ENCODE assay signal across 21 mouse cellular contexts in the genomic region with DNA sequence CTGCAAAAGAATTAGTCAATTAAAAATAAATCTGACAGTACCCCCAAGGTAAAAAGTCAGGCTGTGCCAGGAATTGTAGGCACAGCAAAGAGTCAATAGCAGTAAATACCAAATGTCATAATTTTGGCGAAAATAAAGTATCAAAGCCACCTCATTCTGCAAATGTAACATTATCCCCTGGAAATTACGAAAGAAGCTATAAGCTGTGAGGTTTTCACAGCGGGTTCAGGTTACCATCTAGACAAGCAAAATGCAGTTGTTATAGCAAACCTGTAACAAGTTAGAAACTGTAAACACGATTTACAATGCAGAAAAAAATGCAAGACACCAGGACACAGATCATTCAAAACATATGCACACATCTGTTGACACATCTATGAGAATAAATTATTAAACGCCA.
"Had no signal": no experiment of that assay in that cellular context is flagged by ENCODE, and none has a peak within 500 bp of the region (broad histone marks: within the 10 kb centered on the region; RNA-seq: fewer than 3 reads in every experiment).

No protein-coding gene starts in this region.

- H3K36me3 ChIP-seq: heart, embryonic 10.5 days; heart, embryonic 12.5 days; hindbrain, embryonic 10.5 days; hindbrain, embryonic 12.5 days; intestine, embryonic 15.5 days; limb, embryonic 13.5 days; limb, embryonic 15.5 days; liver, embryonic 12.5 days had no signal

- DNase-seq: gastrocnemius, adult 2 months; gastrocnemius, postnatal 10 days; gastrocnemius, postnatal 25 days; heart, adult 2 months; heart, postnatal 10 days; heart, postnatal 4 days; kidney, adult 18-20 months; kidney, adult 8-10 months; kidney, postnatal 10 days; kidney, postnatal 25 days; kidney, postnatal 4 days; left cerebral cortex, postnatal 4 days had no signal

- H3K27me3 ChIP-seq: heart, embryonic 12.5 days; hindbrain, embryonic 12.5 days; intestine, embryonic 15.5 days; limb, embryonic 13.5 days; liver, embryonic 12.5 days had no signal

- H3K4me3 ChIP-seq: gastrocnemius, adult 2 months; heart, adult 2 months; heart, embryonic 10.5 days; heart, embryonic 12.5 days; hindbrain, embryonic 10.5 days; hindbrain, embryonic 12.5 days; intestine, embryonic 15.5 days; layer of hippocampus, adult 2 months; limb, embryonic 13.5 days; limb, embryonic 15.5 days; liver, embryonic 12.5 days had no signal
